Mouse (Mus musculus) right cerebral cortex, adult 18-20 months (tissue): ENCODE measurements around the gene Acot12.

ENCODE experiments used
- DNase-seq: peaks from one replicate; pipeline ENCODE4 v3.0.0; 2022; ENCODE audit warnings: mixed read lengths

Acot12 gene

DNA sequence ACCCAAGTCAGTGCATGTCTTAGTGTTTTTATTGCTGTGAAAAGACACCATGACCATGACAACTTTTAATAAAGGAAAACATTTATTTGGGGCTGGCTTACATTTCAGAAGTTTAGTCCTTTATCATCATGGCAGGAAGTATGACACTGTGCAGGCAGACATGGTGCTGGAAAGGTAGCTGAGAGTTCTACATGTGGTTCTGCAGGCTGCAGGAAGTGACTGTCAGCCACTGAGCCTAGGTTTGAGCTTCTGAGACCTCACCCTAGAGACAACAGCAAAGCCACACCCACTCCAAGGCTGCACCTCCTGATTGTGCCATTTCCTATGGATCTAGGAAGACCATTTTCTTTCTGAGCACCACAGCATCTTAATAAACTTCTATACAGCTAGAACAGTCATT is 86.6 kb downstream of the Acot12 start:
- DNase-seq: no peak
